Mouse (Mus musculus) hindbrain, embryonic 11.5 days (tissue): Measurements from ENCODE around the gene Coro1c. TPM values are rescaled to one million over a fixed set of nuclear protein-coding genes. Genes with fewer than 3 reads are reported as not detected.

Experiments
- ATAC-seq: fragments of 200-750 bp; cut with Nextera tagmentation; 2 replicates; pipeline ENCODE4 v1.8.0; 2017; ENCODE audit warnings: mild to moderate bottlenecking, moderate TSS enrichment, moderate library complexity; ENCODE audit not compliant: low FRiP score
- DNase-seq: peaks from one replicate; pipeline ENCODE4 v3.0.0-alpha.2; 2015; ENCODE audit warnings: low spot score
- H3K27ac ChIP-seq: fragments of 300-500 bp; sonication (generic); 2 replicates; pipeline ENCODE4 v1.5.1; 2014; ENCODE audit warnings: mild to moderate bottlenecking, low read depth, low read length
- H3K27me3 ChIP-seq: fragments of 300-500 bp; sonication (generic); 2 replicates; pipeline ENCODE4 v1.6.1; 2014; ENCODE audit warnings: mild to moderate bottlenecking, low read length, moderate library complexity, mixed read lengths; ENCODE audit not compliant: control insufficient read depth, insufficient read depth
- H3K36me3 ChIP-seq: fragments of 300-500 bp; sonication (generic); 2 replicates; pipeline ENCODE4 v1.6.1; 2014; ENCODE audit warnings: mild to moderate bottlenecking, low read length, moderate library complexity, mixed read lengths; ENCODE audit not compliant: control insufficient read depth, insufficient read depth
- H3K4me1 ChIP-seq: fragments of 300-500 bp; sonication (generic); replicated peaks from 2 replicates; pipeline ENCODE4 v1.6.1; 2014; ENCODE audit warnings: low read length, mixed read lengths; ENCODE audit not compliant: control insufficient read depth, insufficient read depth
- H3K4me2 ChIP-seq: fragments of 300-500 bp; sonication (generic); replicated peaks from 2 replicates; pipeline ENCODE4 v1.6.1; 2014; ENCODE audit warnings: mild to moderate bottlenecking, low read depth, low read length
- H3K4me3 ChIP-seq: fragments of 300-500 bp; sonication (generic); 2 replicates; pipeline ENCODE4 v1.5.1; 2014; ENCODE audit warnings: low read depth, low read length
- H3K9ac ChIP-seq: fragments of 300-500 bp; sonication (generic); 2 replicates; pipeline ENCODE4 v1.6.1; 2014; ENCODE audit warnings: low read depth, low read length
- H3K9me3 ChIP-seq: fragments of 300-500 bp; sonication (generic); 2 replicates; pipeline ENCODE4 v1.6.1; 2016; ENCODE audit warnings: low read length; ENCODE audit not compliant: control insufficient read depth
- WGBS: fragments of 180-500 bp; shearing (Covaris S2); extraction: QIAGEN DNeasy Blood & Tissue Kit; methylation state at CpG from one replicate; pipeline ENCODE4 v1.1.7; 2014; 5-methylcytosine and 5-hydroxymethylcytosine counted together
- polyA plus RNA-seq: library from polyadenylated mRNA; unstranded; fragments of >200 nt; fragmentation: Nextera tagmentation; extraction: Ambion mirVana; gene quantifications from 2 replicates; pipeline ENCODE4 v1.2.1, GENCODE M21; 2014

Coro1c gene
- polyA plus RNA-seq, 1 experiment from 2014 or later, result 192 TPM

DNA sequence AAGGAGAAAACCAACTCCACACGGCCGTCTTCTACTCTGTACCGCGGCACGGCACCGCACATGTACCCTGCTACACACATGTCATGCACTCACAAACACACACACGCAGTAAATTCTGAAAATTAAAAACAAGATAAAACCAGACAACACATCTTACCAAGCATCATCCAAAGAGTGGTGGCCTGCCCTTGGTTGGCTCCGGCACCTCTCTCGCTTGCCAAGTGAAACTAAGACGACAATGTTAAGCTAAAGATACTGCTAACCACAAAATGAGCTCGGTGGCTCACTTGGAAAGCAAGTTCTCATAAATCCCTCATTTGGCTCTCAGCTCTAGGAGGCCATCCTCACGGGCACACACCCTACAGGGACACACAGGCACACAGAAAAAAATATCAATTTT, 9.0 kb downstream of the Coro1c start:
- H3K4me3 ChIP-seq, result no peak overlapping the region
- no peaks in the 10 kb centered on the region for H3K36me3 ChIP-seq
- ATAC-seq, result no peak
- no peak for DNase-seq
- peaks cover 4% of the 10 kb centered on the region for H3K4me1 ChIP-seq
- 93% methylated on average over 12 of the region's 12 CpGs for WGBS
- no peak overlapping the region for H3K27ac ChIP-seq
- H3K9me3 ChIP-seq, result no peaks in the 10 kb centered on the region
- H3K4me2 ChIP-seq, result no peak overlapping the region
- no peaks in the 10 kb centered on the region for H3K27me3 ChIP-seq
- no peak overlapping the region for H3K9ac ChIP-seq

DNA sequence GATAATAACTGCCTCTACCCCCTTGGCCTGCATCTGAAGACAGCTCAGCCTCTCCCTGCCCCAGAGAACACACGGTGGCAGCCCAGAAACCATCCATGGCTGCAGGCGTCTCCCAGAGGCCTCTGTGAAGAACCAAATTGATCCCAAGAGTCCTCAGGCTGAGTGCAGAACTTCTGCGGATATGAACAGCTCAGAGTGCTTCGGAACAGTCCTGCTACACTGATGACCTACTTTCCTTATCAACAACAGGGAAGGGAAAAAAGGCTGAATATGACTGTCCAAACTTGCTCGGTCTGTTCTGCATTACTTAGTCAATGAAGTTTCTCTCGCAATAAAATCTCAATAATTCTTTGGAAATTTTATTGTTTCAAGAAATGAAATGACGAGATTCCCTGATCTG, 16.6 kb downstream of the Coro1c start:
- no peaks in the 10 kb centered on the region for H3K27me3 ChIP-seq
- H3K27ac ChIP-seq, result no peak overlapping the region
- H3K4me3 ChIP-seq, result no peak overlapping the region
- H3K4me2 ChIP-seq, result no peak overlapping the region
- no peaks in the 10 kb centered on the region for H3K36me3 ChIP-seq
- DNase-seq (no peak), ATAC-seq (no peak)
- H3K9me3 ChIP-seq, result no peaks in the 10 kb centered on the region
- no peak overlapping the region for H3K9ac ChIP-seq
- H3K4me1 ChIP-seq, result peaks cover 9% of the 10 kb centered on the region; the same call in 1 of the 2 replicates
- 91% methylated on average over 7 of the region's 7 CpGs for whole genome bisulfite sequencing

GRCm38 (mm10) chr5:113890874-113891273, 17.7 kb downstream of the Coro1c start:
- DNase-seq (peak; percentile 1), ATAC-seq (no peak)
- H3K9ac ChIP-seq, result no peak overlapping the region
- no peak overlapping the region for H3K4me2 ChIP-seq
- WGBS, result 84% methylated on average over 18 of the region's 18 CpGs
- no peak overlapping the region for H3K4me3 ChIP-seq
- H3K27ac ChIP-seq, result no peak overlapping the region
- H3K36me3 ChIP-seq, result no peaks in the 10 kb centered on the region
- H3K27me3 ChIP-seq, result no peaks in the 10 kb centered on the region
- no peaks in the 10 kb centered on the region for H3K9me3 ChIP-seq
- H3K4me1 ChIP-seq, result peaks cover 10% of the 10 kb centered on the region

- H3K9me3 ChIP-seq, result no peaks in the 10 kb centered on the region
- H3K9ac ChIP-seq, result no peak overlapping the region
- ATAC-seq, result no peak
- H3K4me2 ChIP-seq, result no peak overlapping the region
- H3K4me1 ChIP-seq, result peaks cover 13% of the 10 kb centered on the region
- H3K27ac ChIP-seq, result no peak overlapping the region
- no peaks in the 10 kb centered on the region for H3K27me3 ChIP-seq
- peak; percentile 6 for DNase-seq
- H3K36me3 ChIP-seq, result no peaks in the 10 kb centered on the region
- 49% methylated on average over 4 of the region's 4 CpGs for WGBS
- no peak overlapping the region for H3K4me3 ChIP-seq
Measured at GRCm38 (mm10) chr5:113889912-113890311, 18.6 kb downstream of the Coro1c start.

DNA sequence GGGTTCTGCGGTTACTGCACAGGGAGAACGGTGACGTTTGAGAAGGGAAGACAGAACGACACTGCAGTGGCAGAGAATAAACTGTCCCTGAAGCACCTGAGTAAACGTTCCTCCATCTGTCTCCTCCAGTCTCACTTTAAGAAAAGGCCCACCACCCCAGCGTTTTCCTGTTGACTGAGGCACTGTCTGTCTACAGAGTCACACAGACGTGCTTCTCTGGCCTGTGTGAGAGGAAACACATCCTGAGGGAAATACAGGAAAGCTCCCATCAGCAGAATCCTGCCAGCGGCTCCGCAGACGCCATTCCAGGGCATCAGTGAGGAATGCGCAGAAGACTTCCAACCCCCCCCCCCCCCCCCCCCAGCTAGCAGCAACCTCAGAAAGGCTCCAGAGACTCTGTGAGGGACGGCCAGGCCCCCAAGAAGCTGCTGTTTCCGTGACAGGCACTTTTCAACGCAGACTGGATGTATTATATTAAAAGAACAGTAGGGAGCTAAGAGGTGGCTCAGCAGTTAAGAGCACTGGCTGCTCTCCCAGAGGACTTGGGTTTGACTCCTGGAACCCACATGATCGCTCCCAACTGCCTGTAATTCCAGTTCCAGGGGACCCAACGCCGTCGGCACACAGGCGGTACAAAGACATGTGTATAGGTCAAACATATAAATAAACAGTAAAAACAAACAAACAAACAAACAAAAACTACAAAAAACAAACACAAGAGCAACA, 19.2 kb downstream of the Coro1c start:
- Histone ChIP-seq H3K4me3 (no peak overlapping the region), H3K9ac (no peak overlapping the region), H3K36me3 (no peaks in the 10 kb centered on the region), H3K4me2 (peak overlapping the region; percentile 2; the same call in 1 of the 2 replicates), H3K27ac (peak overlapping the region; percentile 45), H3K9me3 (no peaks in the 10 kb centered on the region), H3K4me1 (peaks cover 16% of the 10 kb centered on the region), H3K27me3 (no peaks in the 10 kb centered on the region)
- ATAC-seq (no peak), DNase-seq (peak; percentile 25)
- WGBS, result 28% methylated on average over 18 of the region's 19 CpGs

DNA sequence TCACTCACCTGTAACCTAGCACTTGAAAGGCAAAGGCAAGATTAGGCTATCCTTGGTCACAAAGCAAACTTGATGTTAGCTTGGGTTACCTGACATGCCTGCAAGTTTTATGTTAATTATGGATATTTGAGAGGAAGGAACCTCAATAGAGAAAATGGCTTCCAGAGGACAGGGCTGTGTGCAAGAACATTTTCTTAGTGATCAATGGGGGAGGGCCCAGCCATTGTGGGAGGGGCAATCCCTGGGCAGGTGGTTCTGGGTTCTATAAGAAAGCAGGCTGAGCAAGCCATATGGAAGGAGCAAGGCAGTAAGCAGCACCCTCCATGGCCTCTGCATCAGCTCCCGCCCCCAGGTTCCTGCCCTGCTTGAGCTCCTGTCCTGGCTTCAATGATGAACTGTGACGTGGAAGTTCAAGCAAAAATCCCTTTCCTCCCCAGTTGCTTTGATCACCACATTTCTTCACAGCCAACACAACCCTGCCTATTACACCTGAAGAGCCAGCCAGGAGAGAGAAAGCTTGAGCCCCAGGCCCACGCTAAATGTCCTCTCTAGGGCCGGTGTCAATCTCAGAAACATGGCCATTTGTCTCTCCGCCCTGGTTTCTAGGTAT, 20.3 kb downstream of the Coro1c start:
- no peak overlapping the region for H3K4me3 ChIP-seq
- WGBS, result 87% methylated on average over 5 of the region's 5 CpGs
- H3K27me3 ChIP-seq, result no peaks in the 10 kb centered on the region
- peaks cover 20% of the 10 kb centered on the region for H3K4me1 ChIP-seq
- no peak overlapping the region for H3K27ac ChIP-seq
- DNase-seq, result no peak
- H3K9ac ChIP-seq, result no peak overlapping the region
- ATAC-seq, result no peak
- no peak overlapping the region for H3K4me2 ChIP-seq
- no peaks in the 10 kb centered on the region for H3K36me3 ChIP-seq
- H3K9me3 ChIP-seq, result no peaks in the 10 kb centered on the region

- H3K9me3 ChIP-seq, result no peaks in the 10 kb centered on the region
- H3K27ac ChIP-seq, result no peak overlapping the region
- H3K4me1 ChIP-seq, result peaks cover 27% of the 10 kb centered on the region
- H3K4me2 ChIP-seq, result no peak overlapping the region
- 75% methylated on average over 11 of the region's 11 CpGs for WGBS
- no peaks in the 10 kb centered on the region for H3K36me3 ChIP-seq
- DNase-seq, result peak; percentile 10
- no peaks in the 10 kb centered on the region for H3K27me3 ChIP-seq
- H3K4me3 ChIP-seq, result no peak overlapping the region
- H3K9ac ChIP-seq, result no peak overlapping the region
- ATAC-seq, result no peak
Measured at GRCm38 (mm10) chr5:113887132-113887531, 21.4 kb downstream of the Coro1c start.

GRCm38 (mm10) chr5:113885623-113886022, 22.9 kb downstream of the Coro1c start:
- Histone ChIP-seq H3K27me3 (no peaks in the 10 kb centered on the region), H3K9ac (no peak overlapping the region), H3K36me3 (0 out of 2 replicates have a peak, but pooled peaks cover 6% of the 10 kb centered on the region), H3K9me3 (no peaks in the 10 kb centered on the region), H3K27ac (peak overlapping the region; percentile 39), H3K4me3 (no peak overlapping the region), H3K4me2 (no peak overlapping the region), H3K4me1 (peaks cover 24% of the 10 kb centered on the region)
- DNase-seq (peak; percentile 35), ATAC-seq (0 out of 2 replicates have a peak, but pooled peaks have one; percentile 47)
- WGBS, result 53% methylated on average over 8 of the region's 8 CpGs

DNA sequence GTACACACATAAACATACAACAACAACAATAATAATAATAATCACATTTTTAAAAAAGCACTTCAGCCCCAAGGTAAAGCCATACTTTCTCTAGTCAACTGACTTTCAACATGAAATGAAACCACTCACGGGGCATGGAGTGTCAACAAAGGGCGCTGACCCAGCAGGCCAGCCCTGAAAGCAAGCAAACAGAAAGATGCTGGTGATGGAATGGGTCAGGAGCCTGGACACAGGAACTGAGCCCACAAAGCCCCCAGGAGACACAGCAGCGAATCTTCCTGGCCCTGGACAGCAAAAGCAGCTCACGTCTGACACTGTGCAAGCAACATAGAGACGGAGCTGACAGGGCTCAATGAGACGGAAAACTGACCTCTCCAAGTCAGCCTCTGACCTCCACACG, 23.8 kb downstream of the Coro1c start:
- no peak overlapping the region for H3K4me2 ChIP-seq
- DNase-seq, result peak; percentile 14
- H3K9me3 ChIP-seq, result no peaks in the 10 kb centered on the region
- 0 out of 2 replicates have a peak, but pooled peaks cover 6% of the 10 kb centered on the region for H3K36me3 ChIP-seq
- no peak overlapping the region for H3K4me3 ChIP-seq
- H3K27ac ChIP-seq, result no peak overlapping the region
- peaks cover 24% of the 10 kb centered on the region for H3K4me1 ChIP-seq
- H3K9ac ChIP-seq, result 0 out of 2 replicates have a peak overlapping the region, but pooled peaks have one; percentile 23
- no peak for ATAC-seq
- H3K27me3 ChIP-seq, result no peaks in the 10 kb centered on the region
- WGBS, result 48% methylated on average over 7 of the region's 7 CpGs
